Mouse (Mus musculus) liver, embryonic 16.5 days (tissue): ENCODE results near the gene Tmem231. TPM values are rescaled to one million over a fixed set of nuclear protein-coding genes. Genes with fewer than 3 reads are reported as not detected.
A peak's percentile ranks its signal among the peaks of the same experiment; 100 is the strongest.

Experiments
- ATAC-seq: fragments of 200-750 bp; cut with Nextera tagmentation; 2 replicates; pipeline ENCODE4 v1.8.0; 2017; ENCODE audit warnings: low read depth, mild to moderate bottlenecking, moderate number of reproducible peaks, moderate library complexity
- H3K27ac ChIP-seq: fragments of 300-500 bp; sonication (generic); 2 replicates; pipeline ENCODE4 v1.5.1; 2014; ENCODE audit warnings: mild to moderate bottlenecking, low read length
- H3K27me3 ChIP-seq: fragments of 300-500 bp; sonication (generic); 2 replicates; pipeline ENCODE4 v1.6.1; 2014; ENCODE audit warnings: low read depth, low read length, mixed read lengths; ENCODE audit not compliant: control insufficient read depth, insufficient read depth
- H3K36me3 ChIP-seq: fragments of 300-500 bp; sonication (generic); 2 replicates; pipeline ENCODE4 v1.6.1; 2014; ENCODE audit warnings: mild to moderate bottlenecking; ENCODE audit not compliant: control insufficient read depth, insufficient read depth
- H3K4me1 ChIP-seq: fragments of 300-500 bp; sonication (generic); 2 replicates; pipeline ENCODE4 v1.6.1; 2014; ENCODE audit warnings: low read depth, low read length, mixed read lengths; ENCODE audit not compliant: control insufficient read depth
- H3K4me2 ChIP-seq: fragments of 300-500 bp; sonication (generic); 2 replicates; pipeline ENCODE4 v1.6.1; 2014; ENCODE audit warnings: low read depth, low read length, mixed read lengths
- H3K4me3 ChIP-seq: fragments of 300-500 bp; sonication (generic); 2 replicates; pipeline ENCODE4 v1.5.1; 2014; ENCODE audit warnings: low read depth, mild to moderate bottlenecking, low read length
- H3K9ac ChIP-seq: fragments of 300-500 bp; sonication (generic); 2 replicates; pipeline ENCODE4 v1.6.1; 2014; ENCODE audit warnings: low read depth, low read length
- H3K9me3 ChIP-seq: fragments of 300-500 bp; sonication (generic); replicated peaks from 2 replicates; pipeline ENCODE4 v1.6.1; 2016; ENCODE audit warnings: low read length; ENCODE audit not compliant: control insufficient read depth
- WGBS: fragments of 180-500 bp; shearing (Covaris S2); extraction: QIAGEN DNeasy Blood & Tissue Kit; methylation state at CpG from one replicate; pipeline ENCODE4 v1.1.7; 2014; ENCODE audit not compliant: insufficient replicate concordance; 5-methylcytosine and 5-hydroxymethylcytosine counted together
- polyA plus RNA-seq: library from polyadenylated mRNA; unstranded; fragments of >200 nt; fragmentation: Nextera tagmentation; extraction: Ambion mirVana; gene quantifications from 2 replicates; pipeline ENCODE4 v1.2.1, GENCODE M21; 2015

Tmem231 gene
- polyA plus RNA-seq, 1 experiment from 2014 or later, result 1.8 TPM

GRCm38 (mm10) chr8:111898586-111898985, 35.1 kb downstream of the Tmem231 start:
- no peak overlapping the region for H3K4me3 ChIP-seq
- H3K36me3 ChIP-seq, result no peaks in the 10 kb centered on the region
- 40% methylated on average over 10 of the region's 10 CpGs for WGBS
- ATAC-seq, result no peak
- no peak overlapping the region for H3K9ac ChIP-seq
- H3K27me3 ChIP-seq, result 0 out of 2 replicates have a peak, but pooled peaks cover 3% of the 10 kb centered on the region
- H3K4me1 ChIP-seq, result no peaks in the 10 kb centered on the region
- no peak overlapping the region for H3K27ac ChIP-seq
- H3K4me2 ChIP-seq, result no peak overlapping the region
- no peaks in the 10 kb centered on the region for H3K9me3 ChIP-seq

- Histone ChIP-seq H3K4me2 (no peak overlapping the region), H3K36me3 (no peaks in the 10 kb centered on the region), H3K9me3 (no peaks in the 10 kb centered on the region), H3K9ac (no peak overlapping the region), H3K4me1 (no peaks in the 10 kb centered on the region), H3K27ac (no peak overlapping the region), H3K27me3 (peaks cover 15% of the 10 kb centered on the region), H3K4me3 (no peak overlapping the region)
- no peak for ATAC-seq
- 77% methylated on average over 7 of the region's 7 CpGs for WGBS
These were observed 38.7 kb downstream of the Tmem231 start for GRCm38 (mm10) chr8:111894955-111895354.

- H3K9ac ChIP-seq, result no peak overlapping the region
- H3K4me3 ChIP-seq, result no peak overlapping the region
- H3K4me2 ChIP-seq, result no peak overlapping the region
- peaks cover 7% of the 10 kb centered on the region for H3K4me1 ChIP-seq
- WGBS, result 23% methylated on average over 5 of the region's 5 CpGs
- no peak overlapping the region for H3K27ac ChIP-seq
- H3K36me3 ChIP-seq, result no peaks in the 10 kb centered on the region
- ATAC-seq, result no peak
- H3K27me3 ChIP-seq, result peaks cover 27% of the 10 kb centered on the region
- H3K9me3 ChIP-seq, result no peaks in the 10 kb centered on the region
These were observed 41.1 kb downstream of the Tmem231 start for GRCm38 (mm10) chr8:111892615-111893014.

GRCm38 (mm10) chr8:111891983-111892382, 41.7 kb downstream of the Tmem231 start:
- no peak overlapping the region for H3K9ac ChIP-seq
- H3K36me3 ChIP-seq, result no peaks in the 10 kb centered on the region
- WGBS, result 16% methylated on average over 8 of the region's 8 CpGs
- H3K27me3 ChIP-seq, result peaks cover 27% of the 10 kb centered on the region
- peaks cover 8% of the 10 kb centered on the region for H3K4me1 ChIP-seq
- H3K9me3 ChIP-seq, result no peaks in the 10 kb centered on the region
- H3K4me3 ChIP-seq, result no peak overlapping the region
- H3K4me2 ChIP-seq, result no peak overlapping the region
- no peak overlapping the region for H3K27ac ChIP-seq
- no peak for ATAC-seq

GRCm38 (mm10) chr8:111890911-111891303, 42.8 kb downstream of the Tmem231 start:
- Histone ChIP-seq H3K4me3 (no peak overlapping the region), H3K9me3 (no peaks in the 10 kb centered on the region), H3K9ac (no peak overlapping the region), H3K4me1 (peaks cover 8% of the 10 kb centered on the region), H3K4me2 (no peak overlapping the region), H3K27me3 (peaks cover 24% of the 10 kb centered on the region), H3K27ac (no peak overlapping the region), H3K36me3 (no peaks in the 10 kb centered on the region)
- no peak for ATAC-seq
- 54% methylated on average over 6 of the region's 6 CpGs for WGBS

- no peaks in the 10 kb centered on the region for H3K9me3 ChIP-seq
- H3K27ac ChIP-seq, result no peak overlapping the region
- H3K4me1 ChIP-seq, result peaks cover 8% of the 10 kb centered on the region
- peaks cover 24% of the 10 kb centered on the region for H3K27me3 ChIP-seq
- H3K4me2 ChIP-seq, result no peak overlapping the region
- no peak overlapping the region for H3K4me3 ChIP-seq
- no peak for ATAC-seq
- WGBS, result 14% methylated on average over 86 of the region's 86 CpGs
- H3K36me3 ChIP-seq, result no peaks in the 10 kb centered on the region
- H3K9ac ChIP-seq, result no peak overlapping the region
These were observed 43.5 kb downstream of the Tmem231 start for GRCm38 (mm10) chr8:111889931-111890910.

- Histone ChIP-seq H3K4me2 (no peak overlapping the region), H3K9ac (no peak overlapping the region), H3K9me3 (no peaks in the 10 kb centered on the region), H3K36me3 (no peaks in the 10 kb centered on the region), H3K4me1 (peaks cover 8% of the 10 kb centered on the region), H3K27me3 (peaks cover 24% of the 10 kb centered on the region), H3K4me3 (no peak overlapping the region), H3K27ac (no peak overlapping the region)
- ATAC-seq, result no peak
- WGBS, result 41% methylated on average over 7 of the region's 7 CpGs
These were observed 45.5 kb downstream of the Tmem231 start for GRCm38 (mm10) chr8:111888091-111888650.

- Histone ChIP-seq H3K36me3 (no peaks in the 10 kb centered on the region), H3K4me2 (no peak overlapping the region), H3K27me3 (peaks cover 24% of the 10 kb centered on the region), H3K9me3 (no peaks in the 10 kb centered on the region), H3K9ac (no peak overlapping the region), H3K27ac (no peak overlapping the region), H3K4me1 (peaks cover 8% of the 10 kb centered on the region), H3K4me3 (no peak overlapping the region)
- WGBS, result 35% methylated on average over 1 of the region's 1 CpGs
- peak; percentile 56 for ATAC-seq
These were observed 46.2 kb downstream of the Tmem231 start for GRCm38 (mm10) chr8:111887479-111887878.

GRCm38 (mm10) chr8:111883615-111884014, 50.1 kb downstream of the Tmem231 start:
- H3K9me3 ChIP-seq, result no peaks in the 10 kb centered on the region
- H3K27me3 ChIP-seq, result no peaks in the 10 kb centered on the region
- H3K4me2 ChIP-seq, result no peak overlapping the region
- H3K4me1 ChIP-seq, result peaks cover 8% of the 10 kb centered on the region
- H3K4me3 ChIP-seq, result no peak overlapping the region
- no peak overlapping the region for H3K9ac ChIP-seq
- no peak overlapping the region for H3K27ac ChIP-seq
- 60% methylated on average over 4 of the region's 4 CpGs for WGBS
- no peak for ATAC-seq
- no peaks in the 10 kb centered on the region for H3K36me3 ChIP-seq
